Mouse (Mus musculus): ENCODE measurements around the gene Slc15a3.

Gene Slc15a3

GRCm38 (mm10) chr19:10822534-10822933, 17.0 kb upstream of the Slc15a3 start:
- no peak for DNase-seq (ENCODE audit: low spot score)

DNA sequence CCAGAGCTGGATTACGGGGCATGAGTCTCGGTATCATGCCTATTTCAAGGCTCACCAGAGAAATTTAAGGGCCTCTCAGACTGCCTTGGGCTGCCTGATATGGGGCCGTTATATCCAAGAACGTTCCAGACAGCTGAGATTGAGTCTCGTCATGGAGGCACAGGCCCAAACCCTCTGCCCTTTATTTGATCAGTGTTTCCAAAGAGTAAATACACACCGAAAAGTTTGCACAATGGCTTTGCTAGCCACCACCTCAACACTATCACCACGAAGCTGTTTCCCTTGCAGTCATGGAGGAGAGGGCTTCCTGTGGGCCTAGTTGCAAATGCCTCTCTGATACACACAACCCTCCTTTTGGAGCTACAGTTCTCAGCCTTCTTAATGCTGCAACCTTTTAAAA, 15.5 kb upstream of the Slc15a3 start:
- no peak for DNase-seq (ENCODE audit: low spot score)

- no peak for DNase-seq (ENCODE audit: low spot score)
Observed at GRCm38 (mm10) chr19:10828321-10828720, 11.2 kb upstream of the Slc15a3 start.

GRCm38 (mm10) chr19:10829436-10830175, 9.9 kb upstream of the Slc15a3 start, which contains the start of gene Cd6:
Gene Cd6, minus strand, starts transcription at chr19:10830058.
- no peak for DNase-seq (ENCODE audit: low spot score)

- peak; percentile 89 for DNase-seq (ENCODE audit: low spot score)
Observed at GRCm38 (mm10) chr19:10831424-10831823, 8.1 kb upstream of the Slc15a3 start.

- no peak for DNase-seq (ENCODE audit: low spot score)
Observed at GRCm38 (mm10) chr19:10832030-10832429, 7.5 kb upstream of the Slc15a3 start.

DNA sequence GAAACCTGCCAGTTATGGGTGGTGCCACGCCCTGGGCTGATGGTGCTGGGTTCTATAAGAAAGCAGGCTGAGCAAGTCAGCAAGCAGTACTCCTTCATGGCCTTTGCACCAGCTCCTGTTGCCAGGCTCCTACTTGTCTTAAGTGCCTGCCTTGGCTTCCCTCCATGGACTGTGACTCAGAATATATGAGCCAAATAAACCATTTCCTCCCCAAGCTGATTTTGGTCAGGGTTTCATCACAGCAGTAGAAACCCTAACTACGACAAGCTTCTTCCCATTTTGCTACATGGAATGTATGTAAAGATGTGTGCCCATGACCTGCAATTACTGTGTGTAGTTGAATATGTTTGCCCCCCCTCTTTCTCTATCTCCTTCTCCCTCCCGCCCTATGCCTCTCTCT, 5.9 kb upstream of the Slc15a3 start:
- DNase-seq (ENCODE audit: low spot score): no peak

GRCm38 (mm10) chr19:10835671-10836070, 3.9 kb upstream of the Slc15a3 start:
- DNase-seq (ENCODE audit: low spot score): no peak

DNA sequence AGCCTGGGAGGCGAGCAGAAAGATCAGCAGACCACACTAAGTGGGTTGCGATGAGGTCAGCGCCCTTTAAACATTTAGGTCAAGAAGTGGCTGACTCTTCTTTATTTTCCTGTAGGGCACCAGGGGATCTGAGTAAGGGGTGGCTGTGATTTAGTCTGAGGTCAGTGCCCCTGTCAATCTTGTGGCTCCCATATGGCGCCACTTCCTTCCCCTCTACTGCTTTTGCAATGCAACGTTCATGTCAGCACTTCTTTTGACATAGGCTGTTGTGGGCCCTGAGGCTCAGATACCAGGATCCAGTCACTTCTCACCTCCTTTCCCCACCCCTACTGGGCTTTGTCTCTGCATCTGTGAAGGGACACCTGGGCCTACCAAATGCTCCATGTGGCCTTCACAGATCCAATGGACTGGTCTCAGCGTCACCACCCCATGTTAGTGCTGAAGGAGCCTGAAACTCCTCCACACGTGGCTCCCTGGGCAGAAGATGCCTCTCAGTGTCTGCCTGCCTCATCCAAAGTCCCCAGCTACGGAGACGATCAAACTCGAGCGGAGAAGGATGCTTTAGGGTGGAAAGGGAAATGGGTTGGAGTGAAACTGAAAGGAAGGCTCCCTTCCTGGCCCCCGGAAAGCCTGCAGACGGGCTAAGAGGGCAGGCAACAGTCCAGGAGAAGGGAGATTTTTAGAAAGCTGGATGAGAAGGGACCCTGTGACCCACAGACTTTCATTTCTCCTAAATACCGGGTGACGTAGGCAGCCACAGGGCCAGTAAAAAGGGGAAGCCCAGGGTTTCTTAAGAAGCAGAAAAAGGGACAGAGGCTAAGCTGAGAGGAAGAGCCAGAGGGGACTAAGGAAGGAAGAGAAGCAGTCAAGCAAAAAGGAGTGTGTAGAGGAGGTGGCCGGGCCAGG, 2.4 kb downstream of the Slc15a3 start:
- no peak for DNase-seq (ENCODE audit: low spot score)

DNA sequence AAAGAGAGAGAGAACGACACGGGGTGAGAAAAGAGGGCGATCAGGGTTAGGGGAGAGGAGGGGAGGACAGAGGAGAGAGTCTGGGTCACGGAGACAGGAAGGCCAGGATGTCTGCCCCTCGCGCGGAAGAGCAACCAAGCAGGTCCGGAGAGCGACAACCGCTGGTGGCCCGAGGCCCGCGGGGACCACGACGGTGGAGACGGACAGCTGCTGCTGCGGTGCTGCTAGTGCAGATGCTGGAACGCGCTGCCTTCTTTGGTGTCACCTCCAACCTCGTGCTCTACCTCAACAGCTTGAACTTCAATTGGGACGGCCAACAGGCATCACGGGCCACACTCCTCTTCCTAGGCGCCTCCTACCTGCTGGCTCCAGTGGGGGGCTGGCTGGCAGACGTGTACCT, 3.4 kb downstream of the Slc15a3 start:
- DNase-seq (ENCODE audit: low spot score): no peak

DNA sequence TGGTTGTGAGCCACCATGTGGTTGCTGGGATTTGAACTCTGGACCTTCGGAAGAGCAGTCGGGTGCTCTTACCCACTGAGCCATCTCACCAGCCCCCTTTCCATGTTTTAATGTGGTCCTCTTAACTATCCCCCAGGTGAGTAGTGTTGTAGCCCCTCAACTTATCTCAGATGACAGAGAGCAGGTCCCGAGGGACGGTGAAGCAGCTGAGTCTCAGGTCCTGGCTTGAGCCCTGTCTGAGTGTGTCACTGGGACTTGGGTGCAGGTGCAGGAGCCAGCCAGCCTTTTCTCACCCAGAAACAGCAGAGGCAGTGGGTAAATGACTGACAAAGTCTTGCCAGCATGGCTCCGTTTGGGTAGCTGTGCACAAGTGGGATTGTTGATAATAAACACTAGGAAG, 4.7 kb downstream of the Slc15a3 start:
- no peak for DNase-seq (ENCODE audit: low spot score)

DNA sequence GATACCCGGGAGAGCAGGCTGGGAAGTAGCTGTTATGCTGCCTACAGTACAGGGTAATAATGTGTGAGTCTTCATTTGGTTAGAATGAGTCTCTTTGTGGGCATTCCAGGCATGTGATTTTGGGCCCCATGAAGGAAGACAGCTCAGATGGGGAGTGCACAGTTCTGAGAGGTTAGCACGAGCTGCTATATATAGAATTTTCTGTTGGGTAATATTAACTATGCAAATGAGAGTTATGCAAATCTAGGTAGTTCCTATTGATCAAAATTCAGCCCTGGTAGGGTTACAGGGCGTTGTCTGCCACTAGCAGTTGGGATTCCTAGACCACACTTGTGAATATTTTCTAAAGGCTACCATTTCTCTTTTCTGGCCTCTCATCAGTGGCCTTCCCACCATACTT, 5.9 kb downstream of the Slc15a3 start:
- DNase-seq (ENCODE audit: low spot score): no peak

DNA sequence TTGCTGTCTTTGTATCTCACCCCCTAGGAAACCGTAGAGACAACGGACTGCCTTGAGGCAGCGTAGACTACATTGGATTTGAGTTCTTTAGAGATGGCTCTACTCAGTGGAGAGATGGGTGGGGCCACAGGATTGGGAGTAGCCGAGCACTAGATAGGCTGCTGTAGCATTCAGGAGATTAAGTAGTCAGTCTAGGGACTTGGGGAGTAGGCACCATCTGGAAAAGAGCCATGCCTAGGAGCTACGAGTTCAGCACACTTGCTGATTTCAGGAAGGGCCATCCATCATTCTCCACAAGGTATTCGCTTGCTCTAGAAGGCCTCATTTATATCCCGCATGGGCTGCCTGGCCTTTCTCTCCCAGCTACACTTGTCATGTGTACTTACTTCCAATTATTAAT, 6.6 kb downstream of the Slc15a3 start:
- DNase-seq (ENCODE audit: low spot score): no peak

DNA sequence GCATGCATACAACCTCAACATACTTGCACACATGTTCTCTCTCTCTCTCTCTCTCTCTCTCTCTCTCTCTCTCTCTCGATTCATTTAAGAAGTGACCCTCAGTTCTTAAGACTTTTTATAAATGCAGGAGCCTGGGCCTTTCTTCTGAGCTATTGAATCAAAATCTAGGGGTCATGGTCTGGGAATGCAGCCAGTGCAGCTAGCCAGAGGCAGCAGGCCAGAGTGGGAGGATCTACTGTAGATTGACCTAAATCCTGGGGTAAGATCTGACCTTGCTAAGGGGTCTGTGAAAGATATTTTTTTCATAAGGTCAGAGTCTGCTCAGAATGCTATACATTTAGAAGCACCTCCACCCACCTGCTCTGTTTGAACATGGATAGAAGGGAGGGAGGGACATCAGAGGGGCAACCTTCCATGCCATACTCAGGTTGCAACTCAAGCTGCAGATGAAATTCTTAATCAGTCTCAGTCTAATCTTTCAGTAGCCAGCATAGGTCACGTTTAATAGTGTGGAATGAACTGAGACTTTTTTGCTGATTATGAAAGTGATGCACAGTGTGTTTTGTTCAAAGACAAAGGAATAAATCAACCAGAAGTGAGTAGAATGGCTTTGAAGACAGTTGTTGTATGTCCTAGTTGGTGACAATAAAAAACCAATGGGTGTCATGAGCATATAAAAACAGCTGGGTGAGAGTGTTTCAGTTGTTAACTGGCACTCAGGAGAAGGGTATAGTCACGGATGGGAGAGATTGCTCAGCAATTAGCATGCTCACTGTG, 8.0 kb downstream of the Slc15a3 start:
- DNase-seq (ENCODE audit: low spot score): peak; percentile 57

- no peak for DNase-seq (ENCODE audit: low spot score)
Observed at GRCm38 (mm10) chr19:10855422-10855821, 15.9 kb downstream of the Slc15a3 start.

- no peak for DNase-seq (ENCODE audit: low spot score)
Observed at GRCm38 (mm10) chr19:10856520-10856919, 17.0 kb downstream of the Slc15a3 start.

- no peak for DNase-seq (ENCODE audit: low spot score)
Observed at GRCm38 (mm10) chr19:10860072-10860497, 20.6 kb downstream of the Slc15a3 start.

GRCm38 (mm10) chr19:10866351-10866750, 26.8 kb downstream of the Slc15a3 start:
- DNase-seq (ENCODE audit: low spot score): no peak

DNA sequence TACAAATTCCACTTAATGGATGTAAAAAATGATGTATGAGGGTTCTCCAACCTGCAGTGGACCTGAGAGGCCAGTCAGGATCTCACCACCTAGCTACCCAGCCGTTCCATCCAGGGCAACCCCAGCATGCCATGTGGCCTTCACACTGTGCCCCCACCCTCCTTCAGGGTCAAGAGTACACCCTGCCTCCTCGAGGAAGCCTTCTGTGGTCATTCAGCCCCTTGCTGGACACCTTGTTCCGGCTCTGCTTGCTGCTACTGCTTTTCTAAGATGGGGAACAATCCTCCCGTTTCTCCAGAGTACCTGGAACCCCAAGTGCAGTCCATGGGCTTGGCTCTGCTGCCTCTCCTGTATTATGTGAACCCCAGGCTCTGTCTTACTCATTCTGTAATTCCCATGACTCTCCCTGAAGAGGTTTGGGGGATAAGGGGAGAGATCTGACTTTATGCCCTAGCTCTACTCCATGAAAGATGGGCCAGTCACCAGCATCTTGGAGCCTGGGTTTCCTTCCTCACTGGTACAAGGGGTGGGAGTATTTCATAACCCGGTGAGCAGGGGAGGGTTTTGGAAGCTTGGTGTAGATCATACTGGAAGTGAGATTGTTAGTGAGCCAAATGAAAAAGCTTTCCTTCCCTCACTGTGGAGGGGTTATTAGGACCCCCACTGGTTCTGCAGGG, 28.6 kb downstream of the Slc15a3 start:
- no peak for DNase-seq (ENCODE audit: low spot score)

- DNase-seq (ENCODE audit: low spot score): no peak
Observed at GRCm38 (mm10) chr19:10868623-10869141, 29.2 kb downstream of the Slc15a3 start.

- peak; percentile 82 for DNase-seq (ENCODE audit: low spot score)
Observed at GRCm38 (mm10) chr19:10869241-10869885, 29.8 kb downstream of the Slc15a3 start.
